Mouse (Mus musculus) inflammation-experienced regulatory T-cells, adult 6 months (primary cell): ENCODE measurements around the gene Rbms2. TPM values are rescaled to one million over a fixed set of nuclear protein-coding genes. Genes with fewer than 3 reads are reported as not detected.
"Not testable (repeated sequence)": the region's sequence is repeated elsewhere in the genome, so short reads cannot be mapped to it uniquely, and the experiment has no call there.

Experiments used
- ATAC-seq: one replicate; pipeline ENCODE4 v1.8.0; 2017
- polyA plus RNA-seq, 3 experiments: library from polyadenylated mRNA; unstranded; fragments of 100-300 nt; shearing (Covaris generic); gene quantifications; one replicate each; pipeline ENCODE4 v1.2.1; 2017

The Rbms2 gene
- polyA plus RNA-seq, 3 experiments from 2014 or later, result 24.7 to 29.4 (median 27.8) TPM

GRCm38 (mm10) chr10:128090651-128091563 lies 89.2 kb downstream of the Rbms2 start:
- peak; percentile 67 for ATAC-seq

GRCm38 (mm10) chr10:128089842-128090241 lies 90.3 kb downstream of the Rbms2 start:
- no peak for ATAC-seq

GRCm38 (mm10) chr10:128088181-128088580 lies 91.9 kb downstream of the Rbms2 start:
- no peak for ATAC-seq

- ATAC-seq, result not testable (repeated sequence)
Measured at GRCm38 (mm10) chr10:128087216-128087615, 92.9 kb downstream of the Rbms2 start.

- ATAC-seq, result no peak
Measured at GRCm38 (mm10) chr10:128086391-128086790, 93.7 kb downstream of the Rbms2 start.

- ATAC-seq, result no peak
Measured at GRCm38 (mm10) chr10:128084160-128084559, 95.9 kb downstream of the Rbms2 start.

GRCm38 (mm10) chr10:128083688-128084087 lies 96.4 kb downstream of the Rbms2 start:
- no peak for ATAC-seq

- peak; percentile 97 for ATAC-seq
Measured at GRCm38 (mm10) chr10:128082880-128083421, 97.1 kb downstream of the Rbms2 start, which contains the start of gene Atp5b. Gene Atp5b (plus strand): TSS chr10:128083273.

GRCm38 (mm10) chr10:128082477-128082808 lies 97.7 kb downstream of the Rbms2 start:
- ATAC-seq, result no peak

- no peak for ATAC-seq
Measured at GRCm38 (mm10) chr10:128081807-128082476, 98.2 kb downstream of the Rbms2 start.

Other genes starting within 250 kb of the Rbms2 start
- gene Hsd17b6, start 172.7 kb downstream of the Rbms2 start, polyA plus RNA-seq, result not detected
- gene Prim1, start 165.1 kb downstream of the Rbms2 start, polyA plus RNA-seq, result 10 to 100 TPM; 18.1 to 73.7 (median 18.2) TPM
- gene Naca, start 144.7 kb downstream of the Rbms2 start, polyA plus RNA-seq, result 1,000 to 10,000 TPM in 2 of 3 experiments, 100 to 1,000 TPM in 1; 923 to 1,212 (median 1,047) TPM
- gene Ptges3, start 121.3 kb downstream of the Rbms2 start, polyA plus RNA-seq, result 100 to 1,000 TPM; 186 to 360 (median 347) TPM
- 100 to 1,000 TPM; 459 to 529 (median 464) TPM for gene Atp5b, start 97.0 kb downstream of the Rbms2 start, polyA plus RNA-seq
- gene Baz2a, start 88.7 kb downstream of the Rbms2 start, polyA plus RNA-seq, result 10 to 100 TPM; 37.9 to 63.7 (median 44.3) TPM
- gene Gls2, start 14.2 kb upstream of the Rbms2 start, polyA plus RNA-seq, result under 1 TPM in 2 of 3 experiments, not detected in 1; 0.28 to 0.58 TPM
- 10 to 100 TPM in 2 of 3 experiments, 1 to 10 TPM in 1; 7.1 to 13.6 (median 13.5) TPM for gene Spryd4, start 31.5 kb upstream of the Rbms2 start, polyA plus RNA-seq
- not detected for gene Mip, start 45.5 kb upstream of the Rbms2 start, polyA plus RNA-seq
- gene Timeless, start 51.8 kb upstream of the Rbms2 start, polyA plus RNA-seq, result 10 to 100 TPM; 23.2 to 45.9 (median 27.2) TPM
- under 1 TPM in 1 of 3 experiments, not detected in 2; 0.34 TPM for gene Apon, start 73.8 kb upstream of the Rbms2 start, polyA plus RNA-seq
- not detected for gene Apof, start 88.4 kb upstream of the Rbms2 start, polyA plus RNA-seq
- 10 to 100 TPM; 46.5 to 69.6 (median 52.5) TPM for gene Stat2, start 90.3 kb upstream of the Rbms2 start, polyA plus RNA-seq
- not detected for gene Il23a, start 118.5 kb upstream of the Rbms2 start, polyA plus RNA-seq
- 10 to 100 TPM; 17.4 to 36.9 (median 27.5) TPM for gene Pan2, start 123.0 kb upstream of the Rbms2 start, polyA plus RNA-seq
- gene Cnpy2, start 142.2 kb upstream of the Rbms2 start, polyA plus RNA-seq, result 100 to 1,000 TPM; 101 to 106 (median 102) TPM
- gene Cs, start 157.4 kb upstream of the Rbms2 start, polyA plus RNA-seq, result 100 to 1,000 TPM; 138 to 155 (median 155) TPM
- 10 to 100 TPM; 12.8 to 19.9 (median 17.3) TPM for gene Coq10a, start 188.7 kb upstream of the Rbms2 start, polyA plus RNA-seq
- 1 to 10 TPM; 1.7 to 6.7 (median 3.6) TPM for gene Ankrd52, start 196.8 kb upstream of the Rbms2 start, polyA plus RNA-seq
- not detected for gene Slc39a5, start 220.9 kb upstream of the Rbms2 start, polyA plus RNA-seq
- 10 to 100 TPM; 68.8 to 87.0 (median 73.8) TPM for gene Nabp2, start 231.2 kb upstream of the Rbms2 start, polyA plus RNA-seq
- gene Rnf41, start 231.4 kb upstream of the Rbms2 start, polyA plus RNA-seq, result 10 to 100 TPM; 25.2 to 42.2 (median 37.9) TPM